Mouse (Mus musculus): Measurements from ENCODE around the gene Adgra1. TPM values are rescaled to one million over a fixed set of nuclear protein-coding genes. Genes with fewer than 3 reads are reported as not detected.

Gene Adgra1
- polyA plus RNA-seq, 1 experiment from 2014 or later = 0.46 TPM

- peak overlapping the region; percentile 39 for H3K4me2 ChIP-seq (replicated peaks; ENCODE audit: low read depth, low read length)
- H3K36me3 ChIP-seq (ENCODE audit: insufficient read depth, low read length) = no peaks in the 10 kb centered on the region
- H3K27me3 ChIP-seq (ENCODE audit: insufficient read depth, low read length) = peaks cover 19% of the 10 kb centered on the region; the same call in 1 of the 2 replicates
- H3K4me3 ChIP-seq (ENCODE audit: low read length) = 0 out of 2 replicates have a peak overlapping the region, but pooled peaks have one; percentile 5
- H3K27ac ChIP-seq (ENCODE audit: low read length) = no peak overlapping the region
- H3K9me3 ChIP-seq (ENCODE audit: low read length) = no peaks in the 10 kb centered on the region
- ATAC-seq (ENCODE audit: low FRiP score, low TSS enrichment) = no peak; the same call in 1 of the 2 replicates
- H3K4me1 ChIP-seq (ENCODE audit: insufficient read depth, low read length) = peaks cover 18% of the 10 kb centered on the region
- WGBS = 4% methylated on average over 14 of the region's 14 CpGs
- H3K9ac ChIP-seq (replicated peaks; ENCODE audit: low read length) = peak overlapping the region; percentile 20; the same call in 1 of the 2 replicates
Observed at GRCm38 (mm10) chr7:139915646-139916257, 81.8 kb downstream of the Adgra1 start.

- Histone ChIP-seq H3K4me2 (replicated peaks; ENCODE audit: low read depth, low read length) (no peak overlapping the region), H3K27me3 (ENCODE audit: insufficient read depth, low read length) (peaks cover 19% of the 10 kb centered on the region; the same call in 1 of the 2 replicates), H3K9ac (replicated peaks; ENCODE audit: low read length) (no peak overlapping the region), H3K36me3 (ENCODE audit: insufficient read depth, low read length) (no peaks in the 10 kb centered on the region), H3K4me1 (ENCODE audit: insufficient read depth, low read length) (peaks cover 18% of the 10 kb centered on the region), H3K27ac (ENCODE audit: low read length) (no peak overlapping the region), H3K9me3 (ENCODE audit: low read length) (no peaks in the 10 kb centered on the region), H3K4me3 (ENCODE audit: low read length) (no peak overlapping the region)
- ATAC-seq (ENCODE audit: low FRiP score, low TSS enrichment) = no peak
- WGBS = 4% methylated on average over 1 of the region's 1 CpGs
Observed at GRCm38 (mm10) chr7:139916345-139916744, 82.4 kb downstream of the Adgra1 start.

- ATAC-seq (ENCODE audit: low FRiP score, low TSS enrichment) = no peak
- Histone ChIP-seq H3K4me2 (replicated peaks; ENCODE audit: low read depth, low read length) (no peak overlapping the region), H3K4me3 (ENCODE audit: low read length) (no peak overlapping the region), H3K36me3 (ENCODE audit: insufficient read depth, low read length) (no peaks in the 10 kb centered on the region), H3K9me3 (ENCODE audit: low read length) (no peaks in the 10 kb centered on the region), H3K9ac (replicated peaks; ENCODE audit: low read length) (no peak overlapping the region), H3K4me1 (ENCODE audit: insufficient read depth, low read length) (peaks cover 18% of the 10 kb centered on the region), H3K27me3 (ENCODE audit: insufficient read depth, low read length) (peaks cover 17% of the 10 kb centered on the region; the same call in 1 of the 2 replicates), H3K27ac (ENCODE audit: low read length) (no peak overlapping the region)
- WGBS = 64% methylated on average over 4 of the region's 4 CpGs
Observed at GRCm38 (mm10) chr7:139918262-139918661, 84.3 kb downstream of the Adgra1 start.

Other genes starting within 250 kb of the Adgra1 start
- 0.05 TPM in 1 of 2 replicates, not detected in the other for gene Cfap46, start 150.4 kb upstream of the Adgra1 start, polyA plus RNA-seq (2015; fragmentation: Nextera tagmentation; extraction: Ambion mirVana)
- 0.12 and 0.22 TPM in 2 replicates for gene Kndc1, start 60.5 kb downstream of the Adgra1 start, polyA plus RNA-seq (2015; fragmentation: Nextera tagmentation; extraction: Ambion mirVana)
- gene Utf1, start 109.6 kb downstream of the Adgra1 start, polyA plus RNA-seq (2015; fragmentation: Nextera tagmentation; extraction: Ambion mirVana) = 0.21 TPM in 1 of 2 replicates, not detected in the other
- 0.71 and 0.94 TPM in 2 replicates for gene 6430531B16Rik, start 144.6 kb downstream of the Adgra1 start, polyA plus RNA-seq (2015; fragmentation: Nextera tagmentation; extraction: Ambion mirVana)
- 1.6 and 1.8 TPM in 2 replicates for gene Adam8, start 158.4 kb downstream of the Adgra1 start, polyA plus RNA-seq (2015; fragmentation: Nextera tagmentation; extraction: Ambion mirVana)
- 38.0 and 40.6 TPM in 2 replicates for gene Zfp511, start 202.2 kb downstream of the Adgra1 start, polyA plus RNA-seq (2015; fragmentation: Nextera tagmentation; extraction: Ambion mirVana)
- gene Tubgcp2, start 202.5 kb downstream of the Adgra1 start, polyA plus RNA-seq (2015; fragmentation: Nextera tagmentation; extraction: Ambion mirVana) = 57.7 and 58.8 TPM in 2 replicates
- not detected in 2 replicates for gene Msx3, start 214.9 kb downstream of the Adgra1 start, polyA plus RNA-seq (2015; fragmentation: Nextera tagmentation; extraction: Ambion mirVana)
- gene Caly, start 248.4 kb downstream of the Adgra1 start, polyA plus RNA-seq (2015; fragmentation: Nextera tagmentation; extraction: Ambion mirVana) = 0.99 and 1.9 TPM in 2 replicates

Measured in kidney, embryonic 16.5 days (tissue).